Mouse (Mus musculus) c-Kit-negative CD71-positive TER-119-positive erythroid progenitor cells, embryonic 14.5 days (primary cell): ENCODE measurements around the gene Zfp536.

Source experiments
- DNase-seq: peaks from one replicate; pipeline ENCODE4 v3.0.0-alpha.2; 2013; ENCODE audit warnings: low read depth, low spot score

Gene Zfp536

GRCm38 (mm10) chr7:37473311-37474084, 299.9 kb downstream of the Zfp536 start:
- DNase-seq, result no peak

- no peak for DNase-seq
Observed at GRCm38 (mm10) chr7:37471726-37472125, 301.7 kb downstream of the Zfp536 start.

GRCm38 (mm10) chr7:37466477-37467243, 306.8 kb downstream of the Zfp536 start:
- DNase-seq, result no peak

GRCm38 (mm10) chr7:37464186-37464721, 309.2 kb downstream of the Zfp536 start:
- DNase-seq, result no peak

GRCm38 (mm10) chr7:37447523-37447922, 325.9 kb downstream of the Zfp536 start:
- DNase-seq, result no peak

GRCm38 (mm10) chr7:37439912-37440311, 333.5 kb downstream of the Zfp536 start:
- no peak for DNase-seq

- no peak for DNase-seq
Observed at GRCm38 (mm10) chr7:37439117-37439844, 334.2 kb downstream of the Zfp536 start.

- no peak for DNase-seq
Observed at GRCm38 (mm10) chr7:37437887-37438286, 335.6 kb downstream of the Zfp536 start.

- DNase-seq, result no peak
Observed at GRCm38 (mm10) chr7:37433156-37433555, 340.3 kb downstream of the Zfp536 start.

- DNase-seq, result no peak
Observed at GRCm38 (mm10) chr7:37431471-37431870, 342.0 kb downstream of the Zfp536 start.

- no peak for DNase-seq
Observed at GRCm38 (mm10) chr7:37426061-37426460, 347.4 kb downstream of the Zfp536 start.

- DNase-seq, result no peak
Observed at GRCm38 (mm10) chr7:37422966-37423365, 350.5 kb downstream of the Zfp536 start.
